Mouse (Mus musculus): ENCODE measurements around the gene Zfp503.

- TF ChIP-seq POLR2A (IDR thresholded peaks at IDR 0.05; ENCODE audit: low read depth, low read length) (no peak), CTCF (IDR thresholded peaks at IDR 0.05; ENCODE audit: extremely low read depth, insufficient read depth, insufficient read length, insufficient replicate concordance) (no peak)
Measured at GRCm38 (mm10) chr14:22007006-22007405, 17.6 kb upstream of the Zfp503 start.

All from spleen, adult 2 months (tissue).